In the genomic region with DNA sequence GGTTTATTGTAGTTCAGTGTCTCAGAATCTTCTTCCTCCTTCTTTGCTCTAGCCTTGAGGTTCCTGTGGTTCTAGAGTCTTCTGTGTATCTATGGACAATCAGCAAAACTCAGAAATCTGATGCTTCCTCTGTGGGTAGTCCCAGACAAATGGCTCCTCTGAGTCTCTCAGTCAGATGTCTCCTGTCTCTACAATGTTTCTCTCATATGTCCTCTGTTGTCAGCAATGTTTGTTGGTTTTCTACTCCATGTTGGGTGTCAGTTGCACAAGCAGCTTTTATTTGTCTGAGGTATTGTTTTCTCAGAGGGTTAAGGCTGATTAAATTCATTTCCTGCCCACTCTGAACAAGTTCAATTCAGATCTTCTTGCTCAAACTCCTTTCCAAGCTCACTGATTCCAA, we compare ENCODE assay signal across 24 mouse cellular contexts.
"Had no signal": no experiment of that assay in that cellular context is flagged by ENCODE, and none has a peak within 500 bp of the region (broad histone marks: within the 10 kb centered on the region; RNA-seq: fewer than 3 reads in every experiment).

No protein-coding gene starts in this region.

- H3K4me3 ChIP-seq: heart, adult 2 months; heart, embryonic 13.5 days; heart, embryonic 15.5 days; hindbrain, embryonic 13.5 days; hindbrain, embryonic 15.5 days; limb, embryonic 13.5 days; limb, embryonic 15.5 days; liver, embryonic 12.5 days had no signal

- H3K27ac ChIP-seq: heart, adult 2 months; heart, embryonic 13.5 days; heart, embryonic 15.5 days; hindbrain, embryonic 13.5 days; hindbrain, embryonic 15.5 days; hindbrain, postnatal 0 days; limb, embryonic 13.5 days; limb, embryonic 15.5 days; liver, embryonic 12.5 days; liver, embryonic 14.5 days had no signal

- H3K4me1 ChIP-seq: heart, embryonic 13.5 days; heart, embryonic 15.5 days; hindbrain, embryonic 13.5 days; hindbrain, embryonic 15.5 days; limb, embryonic 15.5 days; liver, embryonic 12.5 days had no signal

- H3K9me3 ChIP-seq: heart, embryonic 13.5 days; heart, embryonic 15.5 days; hindbrain, embryonic 13.5 days; hindbrain, embryonic 15.5 days; limb, embryonic 13.5 days; limb, embryonic 15.5 days; liver, embryonic 12.5 days had no signal

- H3K27me3 ChIP-seq: heart, embryonic 13.5 days; heart, embryonic 15.5 days; hindbrain, embryonic 13.5 days; hindbrain, embryonic 15.5 days; limb, embryonic 13.5 days; limb, embryonic 15.5 days; liver, embryonic 12.5 days had no signal

- H3K9ac ChIP-seq: heart, embryonic 13.5 days; heart, embryonic 15.5 days; hindbrain, embryonic 13.5 days; hindbrain, embryonic 15.5 days; limb, embryonic 13.5 days; limb, embryonic 15.5 days; liver, embryonic 12.5 days; liver, embryonic 14.5 days had no signal

- ATAC-seq: hindbrain, postnatal 0 days; intestine, embryonic 16.5 days; liver, embryonic 12.5 days had no signal

- H3K36me3 ChIP-seq: heart, embryonic 13.5 days; heart, embryonic 15.5 days; hindbrain, embryonic 13.5 days; hindbrain, embryonic 15.5 days; limb, embryonic 13.5 days; limb, embryonic 15.5 days; liver, embryonic 12.5 days had no signal

- DNase-seq: gastrocnemius, postnatal 14 days; gastrocnemius, postnatal 36 days; heart, adult 11 months; heart, adult 2 months; heart, postnatal 14 days; heart, postnatal 36 days; kidney, adult 2 months; kidney, adult 9 months; kidney, postnatal 25 days; layer of hippocampus, adult 9-11 months; layer of hippocampus, postnatal 36 days; left cerebral cortex, postnatal 4 days; lung, adult 18-20 months had no signal

- H3K4me2 ChIP-seq: heart, embryonic 11.5 days; heart, embryonic 13.5 days; heart, embryonic 15.5 days; hindbrain, embryonic 13.5 days; hindbrain, embryonic 15.5 days; limb, embryonic 13.5 days; limb, embryonic 15.5 days; liver, embryonic 12.5 days had no signal
